Mouse (Mus musculus): ENCODE data around the gene Neurl1a. TPM values are rescaled to one million over a fixed set of nuclear protein-coding genes. Genes with fewer than 3 reads are reported as not detected.

Gene Neurl1a
- polyA plus RNA-seq, 1 experiment from 2014 or later: 2.7 TPM

DNA sequence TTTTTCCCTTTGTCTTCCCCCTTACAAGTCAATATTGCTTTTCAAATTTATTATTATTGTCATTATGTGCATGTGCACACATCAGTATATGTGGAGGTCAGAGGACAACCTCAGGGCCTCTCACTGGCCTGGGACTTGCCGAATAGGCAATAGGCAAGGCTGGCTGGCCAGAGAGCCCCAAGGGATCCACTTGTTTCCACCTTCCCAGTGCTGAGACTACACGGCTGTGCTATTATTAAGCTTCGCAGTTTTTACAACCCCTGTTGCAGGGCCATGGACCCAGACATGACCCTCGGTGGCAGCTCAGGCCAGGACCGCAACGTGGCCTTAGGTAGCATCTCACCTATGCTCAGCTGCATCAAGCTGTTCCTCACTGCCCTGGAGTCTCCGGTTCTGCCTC, 33.8 kb downstream of the Neurl1a start:
- no peak overlapping the region for H3K9ac ChIP-seq (ENCODE audit: low read depth, low read length)
- no peaks in the 10 kb centered on the region for H3K27me3 ChIP-seq (ENCODE audit: insufficient read depth, low read length)
- H3K4me3 ChIP-seq (replicated peaks; ENCODE audit: low read depth, low read length): no peak overlapping the region
- no peaks in the 10 kb centered on the region for H3K4me1 ChIP-seq (replicated peaks; ENCODE audit: insufficient read depth, low read length)
- H3K27ac ChIP-seq: no peak overlapping the region
- H3K9me3 ChIP-seq (replicated peaks; ENCODE audit: low read length): no peaks in the 10 kb centered on the region
- DNase-seq (ENCODE audit: low spot score) (no peak), ATAC-seq (replicated peaks; ENCODE audit: low FRiP score, low read depth) (no peak)
- H3K4me2 ChIP-seq (ENCODE audit: low read length): no peak overlapping the region
- H3K36me3 ChIP-seq (ENCODE audit: insufficient read depth, low read length): no peaks in the 10 kb centered on the region
- TF ChIP-seq CTCF (IDR thresholded peaks at IDR 0.05; ENCODE audit: low read depth): no peak
- 72% methylated on average over 7 of the region's 7 CpGs for WGBS

DNA sequence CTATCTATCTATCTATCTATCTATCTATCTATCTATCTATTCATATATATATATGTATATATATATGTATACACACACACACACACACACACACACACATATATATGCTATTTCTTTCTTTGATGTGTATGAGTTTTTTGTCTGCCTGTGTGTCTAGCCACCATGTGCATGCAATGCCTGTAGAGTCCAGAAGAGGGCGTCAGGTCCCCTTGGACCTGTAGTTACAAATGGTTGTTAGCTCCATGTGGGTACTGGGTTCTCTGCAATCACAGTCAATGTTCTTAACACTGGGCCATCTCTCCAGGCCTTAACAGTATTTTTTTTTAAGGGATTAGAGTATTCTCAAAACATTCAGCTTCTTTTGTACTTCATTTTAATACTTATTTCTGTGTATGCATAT, 34.9 kb downstream of the Neurl1a start:
- H3K27me3 ChIP-seq (ENCODE audit: insufficient read depth, low read length): no peaks in the 10 kb centered on the region
- DNase-seq (ENCODE audit: low spot score) (no peak), ATAC-seq (replicated peaks; ENCODE audit: low FRiP score, low read depth) (no peak)
- no peak overlapping the region for H3K9ac ChIP-seq (ENCODE audit: low read depth, low read length)
- no peaks in the 10 kb centered on the region for H3K9me3 ChIP-seq (replicated peaks; ENCODE audit: low read length)
- H3K4me2 ChIP-seq (ENCODE audit: low read length): no peak overlapping the region
- WGBS: 66% methylated on average over 1 of the region's 1 CpGs
- H3K36me3 ChIP-seq (ENCODE audit: insufficient read depth, low read length): no peaks in the 10 kb centered on the region
- peak; percentile 29; the same call in 1 of the 2 replicates for TF ChIP-seq CTCF (IDR thresholded peaks at IDR 0.05; ENCODE audit: low read depth)
- H3K4me3 ChIP-seq (replicated peaks; ENCODE audit: low read depth, low read length): no peak overlapping the region
- no peak overlapping the region for H3K27ac ChIP-seq
- H3K4me1 ChIP-seq (replicated peaks; ENCODE audit: insufficient read depth, low read length): no peaks in the 10 kb centered on the region

DNA sequence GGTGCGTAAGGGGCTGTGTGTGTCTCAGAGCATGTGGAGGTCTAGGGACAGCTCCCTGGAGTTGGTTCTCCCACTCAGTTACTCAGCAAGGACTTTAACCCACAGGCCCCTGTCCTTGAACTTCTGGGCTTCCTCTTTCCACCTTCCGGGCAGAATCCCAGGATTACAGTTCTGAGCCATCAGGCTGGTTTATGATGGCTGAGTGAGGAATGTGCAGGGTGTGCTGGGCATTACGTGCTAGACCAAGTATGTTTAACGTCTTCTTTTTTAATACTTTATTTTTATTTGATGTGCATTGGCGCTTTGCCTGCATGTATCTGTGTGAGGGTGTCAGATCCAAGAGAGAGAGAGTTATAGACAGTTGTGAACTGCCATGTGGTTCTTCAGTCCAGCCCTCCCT, 38.1 kb downstream of the Neurl1a start:
- Histone ChIP-seq H3K9me3 (replicated peaks; ENCODE audit: low read length) (no peaks in the 10 kb centered on the region), H3K9ac (ENCODE audit: low read depth, low read length) (no peak overlapping the region), H3K4me2 (ENCODE audit: low read length) (no peak overlapping the region), H3K27ac (no peak overlapping the region), H3K27me3 (ENCODE audit: insufficient read depth, low read length) (no peaks in the 10 kb centered on the region), H3K4me3 (replicated peaks; ENCODE audit: low read depth, low read length) (no peak overlapping the region), H3K4me1 (replicated peaks; ENCODE audit: insufficient read depth, low read length) (no peaks in the 10 kb centered on the region), H3K36me3 (ENCODE audit: insufficient read depth, low read length) (no peaks in the 10 kb centered on the region)
- no peak for TF ChIP-seq CTCF (IDR thresholded peaks at IDR 0.05; ENCODE audit: low read depth)
- 73% methylated on average over 5 of the region's 5 CpGs for WGBS
- ATAC-seq (replicated peaks; ENCODE audit: low FRiP score, low read depth): no peak
- no peak for DNase-seq (ENCODE audit: low spot score)

DNA sequence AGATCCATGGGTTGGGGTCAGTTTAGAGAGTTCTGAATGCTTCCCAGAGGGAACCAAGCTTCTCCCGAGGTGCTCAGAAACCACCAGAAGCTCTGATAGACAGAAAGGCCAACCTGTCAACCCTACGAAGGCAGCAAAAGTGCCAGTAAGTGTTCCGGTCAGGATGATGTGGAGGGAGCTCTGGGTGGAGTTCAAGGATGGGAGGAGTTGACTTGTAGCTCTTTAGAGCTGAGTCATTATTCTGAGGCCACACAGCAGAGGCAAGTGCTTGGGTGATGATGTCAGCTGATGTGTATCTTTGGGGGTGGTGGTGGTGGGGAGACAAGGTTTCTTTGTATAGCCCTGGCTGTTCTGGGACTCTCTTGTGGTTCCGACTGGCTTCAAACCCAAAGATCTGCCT, 41.0 kb downstream of the Neurl1a start:
- Histone ChIP-seq H3K9me3 (replicated peaks; ENCODE audit: low read length) (no peaks in the 10 kb centered on the region), H3K4me2 (ENCODE audit: low read length) (no peak overlapping the region), H3K4me1 (replicated peaks; ENCODE audit: insufficient read depth, low read length) (no peaks in the 10 kb centered on the region), H3K4me3 (replicated peaks; ENCODE audit: low read depth, low read length) (no peak overlapping the region), H3K9ac (ENCODE audit: low read depth, low read length) (no peak overlapping the region), H3K27me3 (ENCODE audit: insufficient read depth, low read length) (no peaks in the 10 kb centered on the region), H3K27ac (no peak overlapping the region), H3K36me3 (ENCODE audit: insufficient read depth, low read length) (no peaks in the 10 kb centered on the region)
- TF ChIP-seq CTCF (IDR thresholded peaks at IDR 0.05; ENCODE audit: low read depth): no peak
- WGBS: 70% methylated on average over 4 of the region's 4 CpGs
- ATAC-seq (replicated peaks; ENCODE audit: low FRiP score, low read depth) (no peak), DNase-seq (ENCODE audit: low spot score) (peak; percentile 11)

DNA sequence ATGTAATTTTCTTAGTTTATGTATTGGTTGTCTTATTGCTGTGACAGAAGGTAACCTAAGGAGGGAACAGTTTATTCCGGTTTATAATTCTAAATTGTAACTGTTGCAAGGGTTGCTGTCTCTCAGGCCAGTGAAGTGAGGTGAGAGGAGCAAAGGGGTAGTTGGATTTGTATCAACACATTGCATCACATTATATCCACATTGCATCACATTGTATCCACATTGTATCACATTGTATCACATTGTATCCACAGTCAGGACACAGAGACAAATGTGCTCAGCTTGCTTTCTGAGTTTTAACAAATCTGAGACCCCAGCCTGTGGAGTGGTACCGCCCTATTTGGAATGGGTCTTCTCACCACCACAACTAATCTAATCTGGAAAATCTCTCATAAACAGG, 41.6 kb downstream of the Neurl1a start:
- no peak for TF ChIP-seq CTCF (IDR thresholded peaks at IDR 0.05; ENCODE audit: low read depth)
- Histone ChIP-seq H3K27me3 (ENCODE audit: insufficient read depth, low read length) (no peaks in the 10 kb centered on the region), H3K9me3 (replicated peaks; ENCODE audit: low read length) (no peaks in the 10 kb centered on the region), H3K4me2 (ENCODE audit: low read length) (no peak overlapping the region), H3K4me3 (replicated peaks; ENCODE audit: low read depth, low read length) (no peak overlapping the region), H3K4me1 (replicated peaks; ENCODE audit: insufficient read depth, low read length) (no peaks in the 10 kb centered on the region), H3K9ac (ENCODE audit: low read depth, low read length) (no peak overlapping the region), H3K27ac (no peak overlapping the region), H3K36me3 (ENCODE audit: insufficient read depth, low read length) (no peaks in the 10 kb centered on the region)
- DNase-seq (ENCODE audit: low spot score) (no peak), ATAC-seq (replicated peaks; ENCODE audit: low FRiP score, low read depth) (no peak)
- WGBS: 84% methylated on average over 2 of the region's 2 CpGs

DNA sequence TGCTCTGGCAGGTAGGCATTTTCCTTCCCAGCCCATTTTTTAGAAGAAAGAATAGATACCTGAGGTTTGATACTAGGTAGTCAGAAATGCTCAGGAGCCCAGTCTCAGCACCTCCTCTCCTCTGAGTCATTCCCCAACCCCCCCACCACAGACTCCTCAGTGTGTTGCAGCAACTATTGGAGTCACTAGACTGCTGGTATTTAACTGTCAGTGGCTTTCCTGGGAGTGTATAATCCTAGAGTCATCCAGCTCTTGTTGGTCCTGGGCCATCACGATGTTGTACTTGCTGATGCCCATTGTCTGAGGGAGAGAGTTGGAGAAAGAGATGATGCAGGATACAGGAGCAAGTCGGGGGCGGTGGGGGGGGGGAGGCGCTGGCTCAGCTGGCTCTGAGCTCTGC, 42.4 kb downstream of the Neurl1a start:
- Histone ChIP-seq H3K27ac (no peak overlapping the region), H3K9ac (ENCODE audit: low read depth, low read length) (no peak overlapping the region), H3K4me3 (replicated peaks; ENCODE audit: low read depth, low read length) (no peak overlapping the region), H3K4me1 (replicated peaks; ENCODE audit: insufficient read depth, low read length) (no peaks in the 10 kb centered on the region), H3K4me2 (ENCODE audit: low read length) (no peak overlapping the region), H3K27me3 (ENCODE audit: insufficient read depth, low read length) (no peaks in the 10 kb centered on the region), H3K36me3 (ENCODE audit: insufficient read depth, low read length) (no peaks in the 10 kb centered on the region), H3K9me3 (replicated peaks; ENCODE audit: low read length) (no peaks in the 10 kb centered on the region)
- 73% methylated on average over 4 of the region's 4 CpGs for WGBS
- TF ChIP-seq CTCF (IDR thresholded peaks at IDR 0.05; ENCODE audit: low read depth): no peak
- ATAC-seq (replicated peaks; ENCODE audit: low FRiP score, low read depth) (no peak), DNase-seq (ENCODE audit: low spot score) (no peak)

DNA sequence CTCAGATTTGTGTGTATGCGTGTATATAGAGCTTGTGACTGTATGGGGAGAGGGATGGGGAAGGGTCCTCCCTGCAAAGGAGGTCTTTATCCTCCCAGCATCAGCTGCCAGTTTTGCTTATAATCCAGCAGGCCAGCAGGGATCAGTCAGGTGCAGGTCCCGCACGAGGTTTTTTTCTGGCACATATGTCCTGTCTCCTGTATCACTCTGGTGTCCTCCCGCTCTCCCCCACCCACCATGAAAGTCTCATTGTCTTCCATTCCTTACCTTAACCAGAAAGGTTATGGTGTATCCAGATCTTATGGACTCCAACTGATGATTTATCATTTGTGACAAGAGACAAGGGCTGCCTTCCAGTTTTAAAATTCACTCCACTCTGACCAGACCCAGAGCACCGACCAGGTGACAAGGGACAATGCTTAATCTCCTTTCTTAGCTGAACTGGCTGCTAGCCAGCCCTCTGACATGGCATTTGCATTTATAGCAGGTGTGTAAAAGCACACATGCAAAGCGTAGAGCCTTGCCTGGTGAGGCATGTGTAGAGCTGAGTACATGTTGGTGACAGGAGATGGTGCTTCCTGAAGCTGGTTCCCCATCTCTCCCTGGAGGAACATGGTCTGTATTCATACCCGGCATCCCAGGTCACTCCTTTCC, 43.0 kb downstream of the Neurl1a start:
- DNase-seq (ENCODE audit: low spot score): no peak
- TF ChIP-seq CTCF (IDR thresholded peaks at IDR 0.05; ENCODE audit: low read depth): no peak
- H3K27ac ChIP-seq: no peak overlapping the region

More for the DNA sequence above, 43.0 kb downstream of the Neurl1a start:
- H3K9me3 ChIP-seq (replicated peaks; ENCODE audit: low read length): no peaks in the 10 kb centered on the region
- no peak overlapping the region for H3K4me2 ChIP-seq (ENCODE audit: low read length)
- no peak overlapping the region for H3K9ac ChIP-seq (ENCODE audit: low read depth, low read length)
- H3K4me3 ChIP-seq (replicated peaks; ENCODE audit: low read depth, low read length): no peak overlapping the region
- no peak for ATAC-seq (replicated peaks; ENCODE audit: low FRiP score, low read depth)
- H3K36me3 ChIP-seq (ENCODE audit: insufficient read depth, low read length): no peaks in the 10 kb centered on the region
- no peaks in the 10 kb centered on the region for H3K27me3 ChIP-seq (ENCODE audit: insufficient read depth, low read length)
- no peaks in the 10 kb centered on the region for H3K4me1 ChIP-seq (replicated peaks; ENCODE audit: insufficient read depth, low read length)
- 73% methylated on average over 7 of the region's 7 CpGs for WGBS
